Mouse (Mus musculus): ENCODE data around the gene Col11a2. TPM values are rescaled to one million over a fixed set of nuclear protein-coding genes. Genes with fewer than 3 reads are reported as not detected.
A peak's percentile ranks its signal among the peaks of the same experiment; 100 is the strongest.
"Not testable (repeated sequence)": the region's sequence is repeated elsewhere in the genome, so short reads cannot be mapped to it uniquely, and the experiment has no call there.

Col11a2 gene
- polyA plus RNA-seq (2015; fragmentation: Nextera tagmentation; extraction: Ambion mirVana) = 3.2 and 4.8 TPM in 2 replicates

DNA sequence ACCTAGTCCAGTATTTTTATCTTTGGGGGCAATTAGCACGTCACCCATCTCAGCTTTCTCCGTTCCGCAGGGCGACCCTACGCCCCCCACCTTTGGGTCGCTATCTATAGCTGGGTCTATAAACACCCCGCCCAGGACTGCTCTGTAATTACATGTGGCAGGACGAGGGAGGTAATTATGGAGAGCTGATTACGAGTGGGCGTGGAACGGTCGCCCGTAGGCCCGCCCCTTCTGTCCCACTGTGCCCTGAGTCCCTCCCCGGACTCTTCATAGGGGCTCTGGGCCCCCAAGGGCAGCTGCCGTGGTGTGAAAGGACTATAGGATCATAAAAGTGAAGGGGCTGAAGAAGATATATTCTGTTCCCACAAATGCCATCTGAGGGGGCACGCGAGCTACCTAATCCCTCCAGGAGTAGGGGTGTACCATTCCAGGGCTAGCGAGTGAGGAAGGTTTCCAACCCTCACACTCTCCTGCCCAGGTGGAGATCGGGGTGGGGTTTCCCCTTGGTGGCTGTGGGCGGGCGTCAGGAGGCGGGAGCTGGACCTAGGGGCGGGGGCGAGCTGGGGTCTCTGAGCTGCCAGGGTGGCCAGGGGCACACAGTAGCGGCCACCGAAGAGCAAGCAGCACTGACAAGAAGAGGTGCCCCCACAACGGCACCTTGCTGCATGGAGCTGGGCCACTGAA is at the start of gene Col11a2:
Col11a2 (plus strand) TSS at position 560 of the 684 bp plus-strand sequence.
- peak; percentile 62 for ATAC-seq (replicated peaks)
- Histone ChIP-seq H3K9me3 (no peaks in the 10 kb centered on the region), H3K27me3 (replicated peaks) (no peaks in the 10 kb centered on the region), H3K4me1 (peaks cover 25% of the 10 kb centered on the region), H3K36me3 (replicated peaks) (peaks cover 23% of the 10 kb centered on the region), H3K27ac (no peak within 1 kb of the TSS; the same call in 1 of the 2 replicates), H3K4me2 (peak within 1 kb of the TSS; percentile 51), H3K9ac (peak within 1 kb of the TSS; percentile 33), H3K4me3 (peak within 1 kb of the TSS; percentile 23)
- WGBS = 13% methylated on average over 28 of the region's 28 CpGs

DNA sequence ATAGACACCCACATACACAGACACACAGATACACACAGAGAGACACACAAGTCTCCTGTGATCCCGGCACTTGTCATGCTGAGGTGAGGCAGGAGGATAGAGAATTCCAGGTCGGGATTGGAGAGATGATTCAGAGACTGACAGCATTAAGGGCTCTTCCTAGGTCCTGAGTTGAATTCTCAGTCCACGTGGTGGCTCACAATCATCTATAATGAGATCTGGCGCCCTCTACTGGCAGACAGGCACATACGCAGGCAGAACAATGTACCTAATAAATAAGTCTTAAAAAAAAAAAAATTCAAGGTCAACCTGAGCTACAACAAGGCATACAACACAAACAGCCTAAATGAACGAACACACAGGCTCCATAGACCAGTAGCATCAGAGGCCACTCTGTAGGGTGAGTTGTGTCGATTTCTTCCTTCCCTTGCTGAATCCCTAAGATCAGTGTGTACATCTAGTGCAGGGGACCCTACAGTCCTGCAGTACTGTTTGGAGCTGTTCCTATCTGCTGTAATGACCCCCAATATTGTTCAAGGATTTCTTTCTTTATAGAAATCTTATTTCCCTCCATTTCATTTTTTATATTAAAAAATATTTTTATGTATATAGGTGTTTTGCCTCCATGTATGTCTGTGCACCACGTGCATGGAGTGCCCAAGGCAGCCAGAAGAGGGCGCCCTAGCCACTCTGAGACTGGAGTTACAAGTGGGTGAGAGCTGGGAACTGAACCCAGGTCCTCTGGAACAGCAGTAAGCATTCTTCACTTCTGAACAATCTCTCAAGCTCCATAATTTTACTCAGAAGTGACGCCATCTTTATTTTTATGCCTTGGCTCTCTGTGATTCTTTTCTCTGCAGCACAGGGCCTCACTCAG is 47.2 kb upstream of the Col11a2 start:
- 33% methylated on average over 10 of the region's 10 CpGs for WGBS
- H3K9ac ChIP-seq = no peak overlapping the region
- H3K27me3 ChIP-seq (replicated peaks) = no peaks in the 10 kb centered on the region
- H3K9me3 ChIP-seq = no peaks in the 10 kb centered on the region
- H3K36me3 ChIP-seq (replicated peaks) = no peaks in the 10 kb centered on the region
- H3K4me2 ChIP-seq = no peak overlapping the region
- no peak overlapping the region for H3K27ac ChIP-seq
- H3K4me1 ChIP-seq = no peaks in the 10 kb centered on the region
- ATAC-seq (replicated peaks) = peak; percentile 45; the same call in 1 of the 2 replicates
- H3K4me3 ChIP-seq = no peak overlapping the region

DNA sequence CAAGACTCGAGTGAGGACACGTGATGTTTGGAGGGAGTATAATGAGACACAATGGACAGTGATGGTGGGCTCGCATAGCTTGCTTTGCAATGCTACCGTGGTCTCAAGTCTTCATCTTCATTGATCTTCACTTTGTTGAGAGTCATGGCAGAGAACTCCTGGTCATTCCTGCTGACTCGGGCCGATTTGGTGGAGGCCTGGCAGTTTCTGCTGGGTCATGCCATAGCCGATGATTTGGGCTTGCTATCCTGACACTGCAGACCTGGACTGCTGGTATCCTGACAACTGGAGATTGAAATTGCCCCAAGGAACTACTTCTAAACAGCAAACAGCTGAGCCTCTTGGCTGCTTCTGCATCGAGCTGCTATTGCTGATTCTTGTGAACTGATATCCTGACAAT is 44.3 kb upstream of the Col11a2 start:
- Histone ChIP-seq H3K4me1 (peaks cover 7% of the 10 kb centered on the region), H3K9ac (no peak overlapping the region), H3K27me3 (replicated peaks) (peaks cover 18% of the 10 kb centered on the region), H3K9me3 (no peaks in the 10 kb centered on the region), H3K4me2 (no peak overlapping the region), H3K27ac (no peak overlapping the region), H3K36me3 (replicated peaks) (no peaks in the 10 kb centered on the region), H3K4me3 (no peak overlapping the region)
- 92% methylated on average over 8 of the region's 8 CpGs for WGBS
- no peak for ATAC-seq (replicated peaks)

DNA sequence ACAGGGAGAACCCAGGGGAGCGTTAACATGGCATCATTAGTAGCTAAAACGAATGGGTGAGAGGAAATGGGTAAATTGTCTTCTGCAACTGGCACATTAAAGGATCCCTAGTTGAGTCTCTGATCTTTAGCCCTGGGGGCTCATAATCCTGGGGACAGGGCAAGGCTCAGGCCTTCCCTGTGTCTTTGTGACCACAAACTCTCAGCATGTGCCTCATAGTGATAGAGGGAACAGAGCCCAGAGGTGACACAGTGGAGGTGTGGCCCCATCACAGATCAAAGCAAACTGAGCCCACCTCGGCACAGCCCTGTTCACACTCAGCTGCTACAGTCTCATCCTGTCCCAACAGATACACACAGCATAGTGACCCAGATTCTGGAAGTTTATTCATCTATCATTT is 43.6 kb upstream of the Col11a2 start:
- H3K4me3 ChIP-seq = no peak overlapping the region
- no peak for ATAC-seq (replicated peaks)
- H3K27me3 ChIP-seq (replicated peaks) = peaks cover 25% of the 10 kb centered on the region
- no peak overlapping the region for H3K9ac ChIP-seq
- no peak overlapping the region for H3K4me2 ChIP-seq
- peaks cover 13% of the 10 kb centered on the region for H3K4me1 ChIP-seq
- H3K9me3 ChIP-seq = no peaks in the 10 kb centered on the region
- no peaks in the 10 kb centered on the region for H3K36me3 ChIP-seq (replicated peaks)
- H3K27ac ChIP-seq = no peak overlapping the region
- 73% methylated on average over 3 of the region's 3 CpGs for WGBS

DNA sequence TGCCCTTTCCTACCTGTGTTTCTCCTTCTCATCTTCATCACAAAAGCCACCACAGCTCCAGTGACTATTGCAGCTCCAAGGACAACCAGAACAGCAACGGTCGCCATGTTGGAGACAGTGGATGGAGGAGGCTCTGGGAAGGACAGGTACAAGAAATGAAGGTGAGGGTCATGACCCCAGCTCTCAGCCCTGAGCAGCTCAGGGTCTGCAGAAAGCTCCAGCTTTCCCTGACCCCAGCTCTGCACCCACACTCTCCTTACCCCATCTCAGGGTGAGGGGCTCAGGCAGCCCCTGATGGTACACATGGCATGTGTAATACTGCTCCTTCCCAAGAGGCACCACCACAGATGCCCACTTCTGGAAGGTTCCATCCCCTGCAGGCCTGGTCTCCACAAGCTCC is 42.2 kb upstream of the Col11a2 start:
- WGBS = 83% methylated on average over 2 of the region's 2 CpGs
- Histone ChIP-seq H3K4me1 (peaks cover 13% of the 10 kb centered on the region), H3K27me3 (replicated peaks) (peaks cover 33% of the 10 kb centered on the region)
- not testable (repeated sequence) for H3K36me3 ChIP-seq (replicated peaks); H3K4me3 ChIP-seq; H3K9me3 ChIP-seq; H3K4me2 ChIP-seq; ATAC-seq (replicated peaks); H3K27ac ChIP-seq; H3K9ac ChIP-seq

DNA sequence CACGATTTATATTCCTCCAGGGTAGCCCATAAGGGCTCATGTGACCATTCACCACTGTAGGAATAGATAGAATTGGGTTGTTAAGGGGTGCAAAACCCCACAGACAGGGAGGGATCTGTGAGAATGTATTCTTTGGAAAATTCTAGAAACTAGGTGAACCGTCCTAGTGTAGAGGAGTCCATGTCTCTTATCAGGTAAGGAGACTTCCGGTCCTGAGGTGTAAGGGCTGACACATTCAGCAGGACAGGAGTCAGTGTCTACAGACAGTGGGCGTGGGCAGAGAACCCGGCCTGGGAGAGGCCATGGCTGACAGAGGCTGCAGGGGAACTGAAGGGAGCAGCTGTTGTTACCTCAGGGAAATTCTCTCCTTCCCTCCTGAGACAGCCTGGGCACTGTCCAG is 40.5 kb upstream of the Col11a2 start:
- H3K36me3 ChIP-seq (replicated peaks); H3K4me2 ChIP-seq; H3K4me3 ChIP-seq; H3K9me3 ChIP-seq; H3K27ac ChIP-seq; ATAC-seq (replicated peaks); H3K9ac ChIP-seq: not testable (repeated sequence)
- H3K27me3 ChIP-seq (replicated peaks) = peaks cover 33% of the 10 kb centered on the region
- peaks cover 13% of the 10 kb centered on the region for H3K4me1 ChIP-seq
- 63% methylated on average over 5 of the region's 5 CpGs for WGBS

DNA sequence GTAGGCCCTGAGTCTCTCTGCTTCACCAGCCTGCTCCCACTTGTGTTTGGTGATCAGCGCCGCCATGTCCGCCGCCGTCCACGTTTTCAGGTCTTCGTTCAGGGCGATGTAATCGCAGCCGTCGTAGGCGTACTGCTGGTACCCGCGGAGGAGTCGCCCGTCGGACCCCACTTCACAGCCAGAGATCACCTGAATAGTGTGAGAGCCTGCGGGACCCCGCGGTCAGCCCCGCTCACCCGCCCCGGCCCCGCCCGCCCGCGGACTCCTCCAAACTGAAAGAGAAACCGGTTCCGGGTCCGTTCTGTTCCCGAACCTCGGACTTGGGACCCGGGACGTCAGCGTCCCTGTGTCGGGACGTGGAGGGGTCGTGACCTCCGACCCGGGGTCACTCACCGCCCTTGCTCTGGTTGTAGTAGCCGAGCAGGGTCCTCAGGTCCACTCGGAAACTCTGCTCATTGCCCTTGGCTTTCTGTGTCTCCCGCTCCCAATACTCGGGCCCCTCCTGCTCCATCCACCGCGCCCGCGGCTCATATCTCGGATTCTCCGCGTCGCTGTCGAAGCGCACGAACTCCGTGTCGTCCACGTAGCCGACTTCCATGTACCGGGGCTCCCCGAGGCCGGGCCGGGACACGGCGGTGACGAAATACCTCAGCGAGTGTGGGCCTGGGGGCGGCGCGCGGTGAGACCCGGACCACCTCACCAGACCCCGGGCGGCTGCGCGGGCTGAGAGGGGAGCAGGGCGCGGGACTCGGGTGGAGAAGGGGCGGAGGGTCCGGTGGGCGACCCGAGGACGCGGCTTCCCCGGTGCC is 39.7 kb upstream of the Col11a2 start:
- H3K27me3 ChIP-seq (replicated peaks) = peaks cover 33% of the 10 kb centered on the region
- no peaks in the 10 kb centered on the region for H3K9me3 ChIP-seq
- H3K4me1 ChIP-seq = peaks cover 13% of the 10 kb centered on the region
- H3K4me2 ChIP-seq = peak overlapping the region; percentile 98
- no peak overlapping the region for H3K27ac ChIP-seq
- 2% methylated on average over 85 of the region's 87 CpGs for WGBS
- peak overlapping the region; percentile 50 for H3K4me3 ChIP-seq
- peak overlapping the region; percentile 56 for H3K9ac ChIP-seq
- H3K36me3 ChIP-seq (replicated peaks) = no peaks in the 10 kb centered on the region
- peak; percentile 17; the same call in 1 of the 2 replicates for ATAC-seq (replicated peaks)

DNA sequence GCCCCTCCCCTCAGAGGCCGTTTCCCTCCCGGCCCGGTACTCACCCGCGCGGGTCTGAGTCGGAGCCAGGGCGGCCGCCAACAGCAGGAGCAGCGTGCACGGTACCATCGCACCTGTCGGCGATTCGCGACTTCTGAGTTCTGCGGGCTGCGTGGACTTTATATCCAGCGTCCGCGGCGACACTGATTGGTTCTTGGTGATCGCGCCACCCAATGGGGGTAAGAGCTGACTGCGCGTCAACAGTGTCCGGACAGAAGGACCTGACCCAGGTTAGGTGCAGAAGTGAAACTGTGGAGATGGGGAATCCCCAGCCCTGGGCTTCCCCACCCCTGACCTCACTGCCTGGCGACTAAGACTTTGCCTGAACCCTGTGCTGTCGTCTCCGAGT is 39.1 kb upstream of the Col11a2 start, which contains the start of gene H2-K1:
H2-K1 (minus strand) TSS at position 198 of the 388 bp plus-strand sequence.
- Histone ChIP-seq H3K4me3 (peak within 1 kb of the TSS; percentile 50), H3K9ac (peak within 1 kb of the TSS; percentile 56), H3K4me1 (peaks cover 13% of the 10 kb centered on the region), H3K4me2 (peak within 1 kb of the TSS; percentile 98), H3K9me3 (no peaks in the 10 kb centered on the region), H3K27me3 (replicated peaks) (peaks cover 33% of the 10 kb centered on the region), H3K36me3 (replicated peaks) (no peaks in the 10 kb centered on the region), H3K27ac (no peak within 1 kb of the TSS)
- ATAC-seq (replicated peaks) = peak; percentile 70; the same call in 1 of the 2 replicates
- under 1% methylated on average over 26 of the region's 30 CpGs for WGBS

DNA sequence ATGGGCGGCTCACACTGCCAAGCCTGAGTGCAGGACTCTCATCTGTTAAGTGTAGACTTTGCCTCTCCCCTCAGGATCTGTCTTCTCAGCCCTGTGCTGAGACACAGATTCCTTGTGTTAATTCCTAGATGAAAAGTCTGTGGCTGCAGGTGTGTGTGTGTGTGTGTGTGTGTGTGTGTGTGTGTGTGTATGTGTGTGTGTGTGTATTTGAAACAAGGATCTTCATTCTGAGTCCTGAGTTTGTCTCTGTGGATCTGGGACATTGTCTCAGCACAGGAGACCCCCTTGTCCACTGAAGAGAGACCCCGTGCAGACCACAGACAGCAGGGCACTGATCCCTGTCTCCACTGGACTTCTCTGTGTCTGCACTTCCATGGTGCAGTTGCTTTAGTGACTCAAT is 38.4 kb upstream of the Col11a2 start:
- not testable (repeated sequence) for H3K9me3 ChIP-seq; ATAC-seq (replicated peaks); H3K27ac ChIP-seq; H3K4me3 ChIP-seq; H3K36me3 ChIP-seq (replicated peaks); H3K9ac ChIP-seq
- WGBS = 59% methylated on average over 2 of the region's 2 CpGs
- H3K4me1 ChIP-seq = peaks cover 13% of the 10 kb centered on the region
- H3K27me3 ChIP-seq (replicated peaks) = peaks cover 33% of the 10 kb centered on the region
- H3K4me2 ChIP-seq = peak overlapping the region; percentile 98; the same call in 1 of the 2 replicates

DNA sequence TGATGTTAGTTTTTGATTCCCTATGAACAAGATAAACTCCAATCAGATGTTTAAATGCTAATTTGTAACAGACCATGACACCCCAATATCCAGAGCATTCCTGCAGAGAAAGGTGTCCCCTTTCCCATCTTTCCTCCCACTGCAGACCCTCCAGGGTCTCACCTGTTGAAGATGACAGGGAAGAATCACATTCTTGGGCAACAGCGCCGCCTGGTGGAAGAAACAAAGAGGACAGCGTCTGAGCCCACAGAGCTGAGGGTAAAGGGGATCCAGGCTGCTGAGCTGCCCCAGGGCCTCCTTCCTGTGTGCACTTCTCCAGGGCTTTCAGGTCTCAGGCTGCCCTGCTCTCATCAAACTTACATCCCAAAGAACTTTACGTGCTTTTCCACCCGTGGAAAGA is 35.8 kb upstream of the Col11a2 start:
- no peak for ATAC-seq (replicated peaks)

DNA sequence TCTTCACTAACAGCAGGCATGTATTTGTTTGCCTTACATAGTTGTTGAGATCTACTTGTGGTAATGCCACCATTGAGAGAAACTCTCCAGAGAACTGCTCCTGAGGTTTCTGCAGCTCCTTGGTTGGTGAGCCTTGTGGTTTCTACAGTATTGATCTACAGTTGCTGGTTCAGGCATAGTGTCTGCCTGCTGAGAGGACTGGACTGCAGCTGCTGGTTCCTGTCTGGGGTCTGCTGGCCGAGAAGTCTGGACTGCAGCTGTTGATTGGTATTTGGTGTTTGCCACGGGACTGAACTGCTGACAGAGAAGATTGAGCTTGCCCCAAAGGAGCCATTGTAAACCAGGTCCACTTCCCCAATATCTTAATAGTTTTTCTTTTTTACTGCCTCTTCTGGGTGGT is 32.7 kb upstream of the Col11a2 start:
- no peaks in the 10 kb centered on the region for H3K36me3 ChIP-seq (replicated peaks)
- no peak overlapping the region for H3K9ac ChIP-seq
- H3K4me1 ChIP-seq = no peaks in the 10 kb centered on the region
- WGBS = 62% methylated on average over 2 of the region's 2 CpGs
- H3K4me2 ChIP-seq = no peak overlapping the region
- H3K27ac ChIP-seq = no peak overlapping the region
- no peaks in the 10 kb centered on the region for H3K9me3 ChIP-seq
- peaks cover 3% of the 10 kb centered on the region; the same call in 1 of the 2 replicates for H3K27me3 ChIP-seq (replicated peaks)
- no peak overlapping the region for H3K4me3 ChIP-seq
- no peak for ATAC-seq (replicated peaks)

More for the DNA sequence above, 35.8 kb upstream of the Col11a2 start:
- H3K27me3 ChIP-seq (replicated peaks) = peaks cover 27% of the 10 kb centered on the region
- no peaks in the 10 kb centered on the region for H3K9me3 ChIP-seq
- no peak overlapping the region for H3K9ac ChIP-seq
- WGBS = 11% methylated on average over 5 of the region's 5 CpGs
- no peak overlapping the region for H3K4me2 ChIP-seq
- H3K4me3 ChIP-seq = no peak overlapping the region
- H3K27ac ChIP-seq = no peak overlapping the region
- H3K36me3 ChIP-seq (replicated peaks) = no peaks in the 10 kb centered on the region
- peaks cover 13% of the 10 kb centered on the region for H3K4me1 ChIP-seq

DNA sequence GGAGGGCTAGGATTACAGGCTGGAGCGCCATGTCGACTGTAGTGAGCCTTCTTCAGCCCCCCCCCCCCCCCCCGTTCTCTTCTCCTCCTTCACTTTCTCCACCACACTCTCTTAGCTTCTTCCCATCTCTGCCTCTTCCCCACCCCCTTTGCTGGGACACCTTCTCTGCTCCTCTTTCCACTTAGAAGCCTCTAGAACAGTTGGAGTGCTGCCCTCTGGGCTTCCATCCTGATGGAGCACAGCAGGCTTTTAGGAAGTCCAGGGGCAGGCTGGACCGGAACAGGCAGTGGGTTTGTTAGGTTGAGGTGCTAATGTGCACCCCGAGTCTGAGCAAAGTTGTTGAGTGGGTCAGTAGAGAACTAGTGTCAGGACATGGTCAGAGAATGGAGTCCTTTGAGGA is 29.1 kb upstream of the Col11a2 start:
- 71% methylated on average over 5 of the region's 5 CpGs for WGBS
- no peak overlapping the region for H3K4me3 ChIP-seq
- H3K9ac ChIP-seq = no peak overlapping the region
- no peaks in the 10 kb centered on the region for H3K9me3 ChIP-seq
- no peak overlapping the region for H3K27ac ChIP-seq
- no peaks in the 10 kb centered on the region for H3K27me3 ChIP-seq (replicated peaks)
- H3K36me3 ChIP-seq (replicated peaks) = no peaks in the 10 kb centered on the region
- ATAC-seq (replicated peaks) = no peak
- no peak overlapping the region for H3K4me2 ChIP-seq
- H3K4me1 ChIP-seq = no peaks in the 10 kb centered on the region
